Mouse (Mus musculus): ENCODE data around the gene Hnrnpll. TPM values are rescaled to one million over a fixed set of nuclear protein-coding genes. Genes with fewer than 3 reads are reported as not detected.

Gene Hnrnpll
- 10 to 100 TPM; 51.1 to 57.8 TPM for total RNA-seq (2021)

GRCm38 (mm10) chr17:80061783-80062619 is at the start of gene Hnrnpll:
Hnrnpll (minus strand) TSS chr17:80062334.
- peak; percentile 99 for DNase-seq

GRCm38 (mm10) chr17:80105348-80105978 is 43.3 kb upstream of the Hnrnpll start:
- no peak for DNase-seq

DNA sequence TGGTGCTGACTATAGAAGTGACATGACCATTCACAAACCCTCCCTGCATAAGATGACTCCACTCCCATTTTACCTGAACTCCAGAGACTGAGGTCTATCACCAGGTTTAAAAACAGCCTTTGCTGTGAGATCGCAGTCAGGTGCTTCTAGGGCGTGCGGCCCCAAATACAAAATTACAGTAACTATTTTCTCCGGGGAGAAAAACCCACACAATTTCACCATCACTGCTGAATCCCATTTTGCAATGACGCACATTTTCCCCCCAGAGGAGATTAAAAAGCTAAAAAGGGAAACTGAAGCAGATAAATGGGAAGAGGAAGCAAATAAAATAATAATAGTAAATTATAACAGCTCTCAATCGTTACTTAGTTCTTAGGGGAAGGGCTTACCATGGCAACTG is 37.7 kb upstream of the Hnrnpll start:
- no peak for DNase-seq

DNA sequence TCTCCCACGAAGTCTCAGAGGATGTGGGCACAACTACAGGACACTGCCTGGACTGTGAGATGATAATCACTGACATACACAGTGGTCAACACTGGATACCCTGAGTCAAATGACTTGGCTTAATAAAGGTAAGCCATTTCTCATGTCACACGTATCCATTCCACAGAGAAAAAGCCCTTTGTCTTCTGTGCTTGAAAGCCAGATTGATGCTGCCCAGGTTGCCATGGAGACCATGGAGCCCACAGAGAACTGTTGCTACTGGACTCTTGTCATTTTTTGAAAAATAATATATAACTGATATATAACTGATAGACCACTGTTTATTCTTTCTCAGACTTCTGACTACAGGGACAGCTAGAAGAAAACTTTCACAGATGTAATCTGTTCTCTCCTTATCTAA is 35.1 kb upstream of the Hnrnpll start:
- DNase-seq: no peak

DNA sequence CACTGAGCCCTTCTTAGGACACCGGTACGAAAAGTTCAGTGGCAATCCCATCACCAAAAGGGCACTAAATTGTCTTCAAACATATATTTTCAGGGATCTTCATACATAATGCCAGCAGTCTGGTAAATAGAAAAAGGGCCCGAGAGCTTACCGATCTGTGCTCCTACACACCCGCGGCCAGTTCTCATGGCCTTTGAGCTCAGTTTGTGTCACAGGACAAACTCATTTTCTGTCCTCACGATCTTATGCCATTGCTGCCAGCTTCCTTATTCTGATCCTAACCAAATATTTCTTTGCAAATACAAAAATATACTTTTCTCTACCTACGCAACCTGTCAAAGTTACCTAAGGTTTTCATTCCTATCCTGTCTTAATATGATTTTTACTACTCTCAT is 34.6 kb upstream of the Hnrnpll start:
- no peak for DNase-seq

- peak; percentile 42 for DNase-seq
Measured at GRCm38 (mm10) chr17:80096043-80096719, 34.0 kb upstream of the Hnrnpll start.

GRCm38 (mm10) chr17:80095254-80095899 is 33.2 kb upstream of the Hnrnpll start:
- DNase-seq: no peak

DNA sequence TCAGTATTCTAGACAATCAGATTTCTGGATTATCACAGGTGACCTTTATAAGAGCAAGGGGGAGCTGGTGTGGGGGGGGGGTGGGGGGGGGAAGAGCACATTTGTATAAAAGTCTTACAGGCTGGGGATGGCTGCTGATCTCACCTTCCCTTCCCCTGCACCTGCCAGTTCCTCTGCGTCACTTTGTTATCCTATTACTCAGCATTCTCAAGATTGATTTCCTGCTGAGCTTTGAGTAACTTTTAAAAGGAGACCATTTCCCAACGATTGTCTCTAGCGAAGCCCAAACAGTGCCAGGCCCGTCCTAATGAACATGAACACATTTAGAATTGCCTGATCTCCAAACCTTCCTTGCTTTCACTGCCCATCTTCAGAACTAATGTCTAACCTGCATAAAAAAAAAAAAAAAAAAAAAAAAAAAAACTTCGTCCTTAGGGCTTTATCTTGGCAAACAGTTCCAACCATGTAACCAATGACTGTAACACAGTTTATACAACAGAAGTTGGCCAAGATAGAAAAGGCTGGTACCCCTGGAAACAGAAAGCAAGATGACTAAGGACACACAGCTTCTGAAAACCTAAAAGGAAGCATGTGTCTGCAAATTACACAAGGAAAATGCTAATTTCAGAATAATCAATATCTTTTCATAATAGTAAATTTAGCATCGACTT is 29.9 kb upstream of the Hnrnpll start:
- DNase-seq: no peak

DNA sequence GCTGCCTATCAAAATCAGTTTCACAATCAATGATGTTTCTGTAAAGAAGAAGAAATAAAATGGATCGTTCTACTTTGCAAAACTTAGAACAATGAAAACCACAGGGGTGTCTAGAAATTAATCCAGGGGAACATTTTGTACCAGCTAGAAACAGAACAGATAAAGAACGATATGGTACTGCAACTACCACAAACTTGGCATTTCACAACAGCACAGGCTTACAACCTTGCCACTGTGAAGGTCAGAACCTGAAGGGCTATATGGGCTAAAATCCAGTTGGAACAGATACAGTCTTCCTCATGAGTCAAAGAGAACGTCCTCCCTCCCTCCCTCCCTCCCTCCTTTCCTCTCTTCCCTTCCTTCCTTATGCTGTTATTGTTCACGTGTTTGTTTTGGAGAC is 28.4 kb upstream of the Hnrnpll start:
- no peak for DNase-seq

- no peak for DNase-seq
Measured at GRCm38 (mm10) chr17:80088168-80088567, 26.0 kb upstream of the Hnrnpll start.

DNA sequence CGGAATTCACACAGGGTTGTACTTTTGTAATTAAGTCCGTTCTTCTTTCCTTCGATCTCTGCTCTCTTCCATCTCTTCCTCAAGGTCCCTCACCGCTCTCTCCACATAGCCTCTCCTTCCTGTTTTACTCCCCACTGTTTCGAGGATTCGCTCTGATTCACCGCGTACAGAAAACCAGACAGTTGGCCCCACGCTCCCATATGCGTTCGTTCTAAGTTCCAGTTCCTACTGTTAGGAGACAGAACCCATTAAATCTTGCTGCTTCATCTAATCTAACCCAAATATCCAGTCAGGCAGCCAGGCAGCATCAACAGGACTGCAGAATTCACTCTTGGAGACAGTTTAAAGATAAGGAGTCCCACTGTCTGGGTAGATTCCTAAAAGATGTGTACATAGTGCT is 24.5 kb upstream of the Hnrnpll start:
- no peak for DNase-seq

DNA sequence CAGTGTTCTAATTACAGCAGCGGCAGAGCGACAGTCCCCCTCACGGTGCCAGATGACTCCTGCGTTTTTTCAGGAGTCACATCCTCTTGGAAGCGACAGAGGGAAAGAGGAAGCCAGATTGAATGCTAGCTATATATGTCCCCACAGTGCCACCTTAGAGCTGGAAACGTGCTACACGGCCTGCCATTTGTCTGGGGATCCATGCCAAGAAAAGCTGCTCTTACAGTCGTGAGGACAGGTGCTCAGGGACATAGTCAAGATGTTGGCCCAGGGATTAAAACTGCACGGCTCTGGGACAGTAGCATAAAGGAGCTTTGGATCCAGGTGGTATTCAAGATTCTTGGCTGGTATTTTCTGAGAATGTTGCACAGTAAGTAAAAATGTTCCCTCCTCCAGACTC is 22.3 kb upstream of the Hnrnpll start:
- no peak for DNase-seq

DNA sequence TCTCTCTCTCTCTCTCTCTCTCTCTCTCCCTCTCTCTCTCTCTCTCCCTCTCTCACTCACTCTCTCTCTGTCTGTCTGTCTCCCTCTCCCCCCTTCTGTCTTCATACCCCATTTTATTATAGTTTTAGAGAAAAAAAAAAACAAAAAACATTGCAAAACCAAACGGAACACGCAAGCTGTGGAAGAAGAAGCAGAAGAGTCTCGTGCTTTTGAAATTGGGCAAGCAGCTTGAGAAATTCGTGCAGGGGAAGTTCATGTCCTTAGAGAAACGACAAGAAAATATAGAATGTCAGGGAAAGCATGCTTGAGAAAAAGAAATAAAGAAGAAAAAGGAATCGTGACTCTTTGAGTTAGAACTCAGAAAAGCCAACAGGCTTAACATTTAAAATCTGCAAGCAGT is 21.1 kb upstream of the Hnrnpll start:
- no peak for DNase-seq

DNA sequence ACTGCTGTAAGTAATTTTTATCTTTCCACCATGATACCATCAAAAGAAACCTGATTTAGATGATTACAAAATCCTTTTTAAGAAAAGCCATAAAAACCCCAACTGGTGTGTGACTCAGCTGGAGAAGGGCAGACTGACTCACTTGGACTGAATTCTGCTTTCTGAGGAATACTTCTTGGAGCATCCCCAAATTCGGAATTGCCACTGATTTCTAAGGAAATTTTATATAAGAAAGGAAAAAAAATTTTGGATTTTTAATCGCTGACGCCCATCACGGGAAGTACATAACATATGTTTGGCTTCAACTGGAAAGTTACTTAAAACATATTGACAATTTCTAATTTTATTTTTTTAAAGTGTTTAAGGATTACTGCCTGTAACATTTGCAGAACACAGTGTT is 16.6 kb upstream of the Hnrnpll start:
- DNase-seq: no peak

DNA sequence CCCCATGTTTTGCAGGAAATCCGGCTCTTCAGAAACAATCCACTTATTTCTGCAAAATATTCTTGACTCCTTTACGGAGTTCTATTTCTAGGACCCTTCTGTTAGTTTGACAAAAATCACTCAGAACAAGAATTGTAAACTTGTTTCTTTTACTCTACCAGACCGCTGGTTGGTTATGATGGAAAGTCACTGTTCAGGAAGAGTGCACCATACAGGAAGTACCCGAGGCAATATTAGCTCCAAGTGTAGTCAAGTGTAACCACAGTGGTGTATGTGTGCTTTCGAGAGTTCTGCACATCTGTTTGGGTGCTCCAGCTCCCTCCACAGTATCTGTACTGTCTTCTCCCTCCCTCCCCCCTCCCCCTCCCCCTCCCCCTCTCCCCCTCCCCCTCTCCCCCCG is 5.1 kb upstream of the Hnrnpll start:
- no peak for DNase-seq

DNA sequence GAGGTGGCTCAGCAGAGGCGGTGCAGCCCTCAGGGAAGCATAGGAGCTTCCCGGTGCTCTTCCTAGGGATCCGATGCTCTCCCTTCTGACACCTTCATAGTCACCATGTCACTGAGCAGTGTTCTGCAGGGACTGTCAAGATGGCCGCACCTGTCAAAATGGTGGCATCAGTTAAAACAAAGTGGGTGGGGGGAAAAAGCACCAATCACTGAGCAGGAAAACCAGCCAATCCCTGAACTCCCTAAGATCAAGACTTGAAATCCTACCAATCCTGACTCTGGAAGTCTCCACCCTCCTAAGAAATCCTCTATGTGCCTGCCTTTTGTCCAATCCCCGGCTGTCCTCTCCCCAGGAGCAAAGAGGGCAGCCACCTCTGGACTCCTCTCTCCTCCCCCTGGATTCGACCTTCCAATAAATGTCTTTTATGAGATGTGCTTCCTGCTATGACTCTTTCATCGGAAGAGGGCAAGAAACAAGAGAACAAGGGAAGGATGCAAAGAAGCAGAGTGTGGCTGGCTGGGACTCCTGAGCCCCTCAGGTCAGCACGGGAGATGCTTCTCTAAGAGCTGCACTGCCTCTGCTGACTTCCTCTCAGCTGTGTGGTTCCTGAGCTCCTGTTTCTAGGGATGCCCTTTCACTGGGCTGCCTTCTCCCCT is 1.8 kb upstream of the Hnrnpll start:
- DNase-seq: no peak

GRCm38 (mm10) chr17:80063386-80063785 is 1.3 kb upstream of the Hnrnpll start:
- DNase-seq: no peak

GRCm38 (mm10) chr17:80062620-80063010 is 481 bp upstream of the Hnrnpll start:
- no peak for DNase-seq

GRCm38 (mm10) chr17:80060828-80061782 is 1.0 kb downstream of the Hnrnpll start:
- DNase-seq: peak; percentile 68

- DNase-seq: no peak
Measured at GRCm38 (mm10) chr17:80060151-80060550, 2.0 kb downstream of the Hnrnpll start.

- no peak for DNase-seq
Measured at GRCm38 (mm10) chr17:80059731-80060130, 2.4 kb downstream of the Hnrnpll start.
